Mouse (Mus musculus): ENCODE measurements around the gene Pfdn2. TPM values are rescaled to one million over a fixed set of nuclear protein-coding genes. Genes with fewer than 3 reads are reported as not detected.
"Not testable (repeated sequence)": the region's sequence is repeated elsewhere in the genome, so short reads cannot be mapped to it uniquely, and the experiment has no call there.

Gene Pfdn2
- polyA plus RNA-seq (2014; fragmentation: Nextera tagmentation; extraction: Ambion mirVana): 68.0 and 73.7 TPM in 2 replicates

GRCm38 (mm10) chr1:171345225-171346094, at the start of gene Pfdn2, which contains the start of gene Nit1:
Gene Pfdn2, plus strand, starts transcription at chr1:171345670.
Gene Nit1, minus strand, starts transcription at chr1:171345646.
- Histone ChIP-seq H3K4me1 (replicated peaks; ENCODE audit: control insufficient read depth, insufficient read depth, low read length) (peaks cover 8% of the 10 kb centered on the region), H3K9ac (ENCODE audit: low read depth, low read length) (peak within 1 kb of the TSS; percentile 91), H3K27me3 (replicated peaks; ENCODE audit: control insufficient read depth, insufficient read depth, low read length) (no peaks in the 10 kb centered on the region), H3K36me3 (ENCODE audit: control insufficient read depth, insufficient read depth, low read length) (peaks cover 15% of the 10 kb centered on the region), H3K9me3 (ENCODE audit: control insufficient read depth, low read length) (no peaks in the 10 kb centered on the region), H3K27ac (ENCODE audit: low read depth, low read length) (peak within 1 kb of the TSS; percentile 81), H3K4me2 (peak within 1 kb of the TSS; percentile 81), H3K4me3 (ENCODE audit: low read depth, low read length) (peak within 1 kb of the TSS; percentile 95)
- WGBS: 1% methylated on average over 53 of the region's 53 CpGs
- peak; percentile 89 for ATAC-seq (replicated peaks; ENCODE audit: low FRiP score)
- peak; percentile 96 for DNase-seq (ENCODE audit: low spot score)

GRCm38 (mm10) chr1:171298226-171298625, 47.2 kb upstream of the Pfdn2 start:
- no peaks in the 10 kb centered on the region for H3K36me3 ChIP-seq (ENCODE audit: control insufficient read depth, insufficient read depth, low read length)
- H3K27me3 ChIP-seq (replicated peaks; ENCODE audit: control insufficient read depth, insufficient read depth, low read length): 0 out of 2 replicates have a peak, but pooled peaks cover 3% of the 10 kb centered on the region
- H3K27ac ChIP-seq (ENCODE audit: low read depth, low read length): no peak overlapping the region
- no peak overlapping the region for H3K9ac ChIP-seq (ENCODE audit: low read depth, low read length)
- H3K4me3 ChIP-seq (ENCODE audit: low read depth, low read length): no peak overlapping the region
- H3K4me1 ChIP-seq (replicated peaks; ENCODE audit: control insufficient read depth, insufficient read depth, low read length): 0 out of 2 replicates have a peak, but pooled peaks cover 3% of the 10 kb centered on the region
- DNase-seq (ENCODE audit: low spot score) (no peak), ATAC-seq (replicated peaks; ENCODE audit: low FRiP score) (no peak)
- H3K9me3 ChIP-seq (ENCODE audit: control insufficient read depth, low read length): no peaks in the 10 kb centered on the region
- no peak overlapping the region for H3K4me2 ChIP-seq
- 60% methylated on average over 3 of the region's 3 CpGs for WGBS

- H3K9me3 ChIP-seq (ENCODE audit: control insufficient read depth, low read length); H3K27ac ChIP-seq (ENCODE audit: low read depth, low read length): not testable (repeated sequence)
Observed at GRCm38 (mm10) chr1:171306157-171306556, 39.3 kb upstream of the Pfdn2 start.

GRCm38 (mm10) chr1:171309321-171309720, 36.1 kb upstream of the Pfdn2 start:
- H3K27me3 ChIP-seq (replicated peaks; ENCODE audit: control insufficient read depth, insufficient read depth, low read length): no peaks in the 10 kb centered on the region
- H3K4me2 ChIP-seq: no peak overlapping the region
- H3K4me1 ChIP-seq (replicated peaks; ENCODE audit: control insufficient read depth, insufficient read depth, low read length): no peaks in the 10 kb centered on the region
- no peaks in the 10 kb centered on the region for H3K36me3 ChIP-seq (ENCODE audit: control insufficient read depth, insufficient read depth, low read length)
- no peaks in the 10 kb centered on the region for H3K9me3 ChIP-seq (ENCODE audit: control insufficient read depth, low read length)
- no peak overlapping the region for H3K9ac ChIP-seq (ENCODE audit: low read depth, low read length)
- H3K4me3 ChIP-seq (ENCODE audit: low read depth, low read length): no peak overlapping the region
- ATAC-seq (replicated peaks; ENCODE audit: low FRiP score) (no peak), DNase-seq (ENCODE audit: low spot score) (no peak)
- no peak overlapping the region for H3K27ac ChIP-seq (ENCODE audit: low read depth, low read length)
- WGBS: 59% methylated on average over 2 of the region's 2 CpGs

More at GRCm38 (mm10) chr1:171306157-171306556, 39.3 kb upstream of the Pfdn2 start:
- not testable (repeated sequence) for H3K9ac ChIP-seq (ENCODE audit: low read depth, low read length); H3K27me3 ChIP-seq (replicated peaks; ENCODE audit: control insufficient read depth, insufficient read depth, low read length); ATAC-seq (replicated peaks; ENCODE audit: low FRiP score); H3K4me2 ChIP-seq; H3K36me3 ChIP-seq (ENCODE audit: control insufficient read depth, insufficient read depth, low read length); DNase-seq (ENCODE audit: low spot score); H3K4me3 ChIP-seq (ENCODE audit: low read depth, low read length); H3K4me1 ChIP-seq (replicated peaks; ENCODE audit: control insufficient read depth, insufficient read depth, low read length)
- 68% methylated on average over 5 of the region's 5 CpGs for WGBS

GRCm38 (mm10) chr1:171319748-171320147, 25.7 kb upstream of the Pfdn2 start:
- H3K27ac ChIP-seq (ENCODE audit: low read depth, low read length): no peak overlapping the region
- ATAC-seq (replicated peaks; ENCODE audit: low FRiP score) (0 out of 2 replicates have a peak, but pooled peaks have one; percentile 10), DNase-seq (ENCODE audit: low spot score) (no peak)
- H3K27me3 ChIP-seq (replicated peaks; ENCODE audit: control insufficient read depth, insufficient read depth, low read length): no peaks in the 10 kb centered on the region
- H3K4me2 ChIP-seq: peak overlapping the region; percentile 33; the same call in 1 of the 2 replicates
- H3K36me3 ChIP-seq (ENCODE audit: control insufficient read depth, insufficient read depth, low read length): peaks cover under 1% of the 10 kb centered on the region; the same call in 1 of the 2 replicates
- no peak overlapping the region for H3K9ac ChIP-seq (ENCODE audit: low read depth, low read length)
- 30% methylated on average over 7 of the region's 7 CpGs for WGBS
- H3K4me1 ChIP-seq (replicated peaks; ENCODE audit: control insufficient read depth, insufficient read depth, low read length): no peaks in the 10 kb centered on the region
- no peaks in the 10 kb centered on the region for H3K9me3 ChIP-seq (ENCODE audit: control insufficient read depth, low read length)
- H3K4me3 ChIP-seq (ENCODE audit: low read depth, low read length): 0 out of 2 replicates have a peak overlapping the region, but pooled peaks have one; percentile 12

- Histone ChIP-seq H3K36me3 (ENCODE audit: control insufficient read depth, insufficient read depth, low read length) (peaks cover 4% of the 10 kb centered on the region; the same call in 1 of the 2 replicates), H3K9me3 (ENCODE audit: control insufficient read depth, low read length) (no peaks in the 10 kb centered on the region), H3K27me3 (replicated peaks; ENCODE audit: control insufficient read depth, insufficient read depth, low read length) (no peaks in the 10 kb centered on the region), H3K4me1 (replicated peaks; ENCODE audit: control insufficient read depth, insufficient read depth, low read length) (no peaks in the 10 kb centered on the region), H3K9ac (ENCODE audit: low read depth, low read length) (no peak overlapping the region), H3K27ac (ENCODE audit: low read depth, low read length) (no peak overlapping the region), H3K4me3 (ENCODE audit: low read depth, low read length) (0 out of 2 replicates have a peak overlapping the region, but pooled peaks have one; percentile 12), H3K4me2 (peak overlapping the region; percentile 33; the same call in 1 of the 2 replicates)
- 39% methylated on average over 5 of the region's 5 CpGs for WGBS
- ATAC-seq (replicated peaks; ENCODE audit: low FRiP score) (no peak), DNase-seq (ENCODE audit: low spot score) (no peak)
Observed at GRCm38 (mm10) chr1:171320151-171320550, 25.3 kb upstream of the Pfdn2 start.

- Histone ChIP-seq H3K4me3 (ENCODE audit: low read depth, low read length) (no peak overlapping the region), H3K4me1 (replicated peaks; ENCODE audit: control insufficient read depth, insufficient read depth, low read length) (no peaks in the 10 kb centered on the region; the same call in 1 of the 2 replicates), H3K36me3 (ENCODE audit: control insufficient read depth, insufficient read depth, low read length) (peaks cover 4% of the 10 kb centered on the region; the same call in 1 of the 2 replicates), H3K27me3 (replicated peaks; ENCODE audit: control insufficient read depth, insufficient read depth, low read length) (no peaks in the 10 kb centered on the region), H3K4me2 (no peak overlapping the region), H3K9me3 (ENCODE audit: control insufficient read depth, low read length) (no peaks in the 10 kb centered on the region), H3K9ac (ENCODE audit: low read depth, low read length) (no peak overlapping the region), H3K27ac (ENCODE audit: low read depth, low read length) (no peak overlapping the region)
- DNase-seq (ENCODE audit: low spot score): no peak
- no peak for ATAC-seq (replicated peaks; ENCODE audit: low FRiP score)
Observed at GRCm38 (mm10) chr1:171321415-171321814, 24.1 kb upstream of the Pfdn2 start.

GRCm38 (mm10) chr1:171322012-171322411, 23.5 kb upstream of the Pfdn2 start:
- Histone ChIP-seq H3K9ac (ENCODE audit: low read depth, low read length) (no peak overlapping the region), H3K9me3 (ENCODE audit: control insufficient read depth, low read length) (no peaks in the 10 kb centered on the region), H3K27ac (ENCODE audit: low read depth, low read length) (no peak overlapping the region), H3K36me3 (ENCODE audit: control insufficient read depth, insufficient read depth, low read length) (peaks cover 4% of the 10 kb centered on the region; the same call in 1 of the 2 replicates), H3K27me3 (replicated peaks; ENCODE audit: control insufficient read depth, insufficient read depth, low read length) (no peaks in the 10 kb centered on the region), H3K4me2 (no peak overlapping the region), H3K4me1 (replicated peaks; ENCODE audit: control insufficient read depth, insufficient read depth, low read length) (no peaks in the 10 kb centered on the region; the same call in none of the 2 replicates), H3K4me3 (ENCODE audit: low read depth, low read length) (no peak overlapping the region)
- DNase-seq (ENCODE audit: low spot score) (no peak), ATAC-seq (replicated peaks; ENCODE audit: low FRiP score) (peak; percentile 56; the same call in 1 of the 2 replicates)
- WGBS: 72% methylated on average over 1 of the region's 1 CpGs
